Mouse (Mus musculus): ENCODE results near the gene Gxylt2.

The Gxylt2 gene

DNA sequence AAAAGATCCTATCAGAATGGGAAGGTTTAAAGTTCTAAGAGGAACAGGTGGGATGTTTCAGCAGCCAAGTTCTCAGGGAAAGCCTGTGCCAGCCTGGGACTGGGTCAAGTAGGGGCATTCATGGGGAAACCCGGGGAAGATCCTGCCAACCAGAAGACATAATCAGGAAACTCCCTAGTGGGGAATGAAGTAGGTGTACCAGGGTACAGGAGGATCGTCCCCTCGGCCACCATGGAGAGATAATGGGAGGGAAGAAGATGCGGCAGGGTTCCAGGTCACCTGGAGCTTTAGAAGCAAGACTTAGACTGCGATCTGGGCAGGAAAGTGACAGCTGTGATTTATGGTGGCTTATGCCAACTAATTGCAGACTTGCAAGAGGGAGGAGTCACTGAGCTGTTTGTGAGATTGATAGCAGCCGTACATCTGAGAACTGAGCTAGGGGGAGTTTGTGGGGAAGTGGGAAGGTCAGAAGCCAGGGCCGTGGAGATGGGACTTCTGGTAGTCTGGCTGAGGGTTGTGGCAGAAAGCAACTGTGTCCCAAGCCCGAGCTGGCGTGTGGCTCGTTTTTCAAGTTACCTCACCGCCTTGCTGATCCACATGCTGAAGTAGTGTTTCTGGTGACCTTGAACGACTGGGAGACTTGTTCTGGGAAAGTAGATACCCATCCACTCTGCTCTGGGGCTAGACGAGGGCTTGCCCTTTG, 98.0 kb downstream of the Gxylt2 start:
- peak; percentile 21 for DNase-seq

DNA sequence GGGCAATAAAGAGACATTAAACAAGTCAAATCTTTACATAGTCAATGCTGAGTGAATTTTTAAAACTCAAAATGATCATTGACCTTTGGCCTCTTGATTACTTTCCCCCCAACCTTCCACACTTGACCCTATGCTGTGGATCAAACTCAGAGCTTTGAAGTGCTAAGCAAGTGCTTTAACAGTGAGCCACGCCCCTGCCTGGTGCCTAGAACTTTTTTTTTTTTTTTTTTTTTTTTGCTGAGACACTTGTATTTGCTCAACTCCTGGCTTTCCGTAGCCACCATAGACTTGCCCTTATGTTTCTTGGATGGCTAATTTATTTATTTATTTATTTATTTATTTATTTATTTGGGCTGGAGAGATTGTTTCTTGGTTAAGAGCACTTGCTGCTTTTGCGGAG, 98.7 kb downstream of the Gxylt2 start:
- DNase-seq, result no peak

DNA sequence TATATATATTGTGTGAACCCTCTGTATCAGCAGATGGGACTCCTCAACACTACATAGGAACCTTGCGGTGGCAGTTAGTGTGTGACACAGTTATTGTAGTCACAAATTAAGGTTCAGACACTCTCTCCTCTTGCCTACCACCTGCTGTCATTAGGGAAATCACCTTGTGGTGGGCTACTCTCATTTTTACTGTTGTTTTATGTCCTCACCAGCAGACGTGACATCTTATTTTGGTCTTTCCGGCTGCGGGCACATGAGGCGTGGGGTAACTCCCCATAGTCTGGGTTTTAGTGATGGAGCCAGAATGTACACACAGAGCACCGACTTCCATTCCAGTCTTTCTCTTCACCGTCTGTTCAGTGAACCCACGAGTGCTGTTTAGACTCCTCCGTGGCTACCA, 102.7 kb downstream of the Gxylt2 start:
- no peak for DNase-seq

- no peak for DNase-seq
These were observed 103.2 kb downstream of the Gxylt2 start for GRCm38 (mm10) chr6:100807746-100808145.

DNA sequence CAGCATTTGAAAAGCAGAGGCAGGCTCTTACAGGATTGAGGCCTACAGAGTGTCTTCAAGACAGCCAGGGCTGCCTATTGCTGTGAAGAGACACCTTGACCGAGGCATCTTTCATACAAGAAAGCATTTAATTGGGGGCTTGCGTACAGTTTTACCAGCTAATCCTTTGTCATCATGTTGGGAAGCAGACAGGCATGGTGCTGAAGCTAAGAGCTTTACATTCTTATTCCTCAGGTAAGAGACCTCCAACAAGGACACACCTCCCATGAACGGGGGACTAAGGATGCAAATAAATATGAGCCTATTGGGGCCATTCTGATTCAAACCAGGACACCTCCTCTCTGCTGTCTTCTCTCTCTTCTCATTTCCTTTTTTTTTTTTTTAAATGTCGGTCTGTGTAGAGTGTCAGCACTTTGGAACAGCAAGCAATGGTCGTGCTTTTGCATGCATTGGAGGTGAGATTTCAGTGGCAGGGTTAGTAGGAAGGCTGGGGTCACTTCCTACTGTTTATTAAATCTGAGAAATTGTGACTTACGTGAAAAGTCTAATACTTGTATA, 103.8 kb downstream of the Gxylt2 start:
- DNase-seq, result no peak

GRCm38 (mm10) chr6:100810117-100810516, 105.6 kb downstream of the Gxylt2 start:
- DNase-seq, result no peak

DNA sequence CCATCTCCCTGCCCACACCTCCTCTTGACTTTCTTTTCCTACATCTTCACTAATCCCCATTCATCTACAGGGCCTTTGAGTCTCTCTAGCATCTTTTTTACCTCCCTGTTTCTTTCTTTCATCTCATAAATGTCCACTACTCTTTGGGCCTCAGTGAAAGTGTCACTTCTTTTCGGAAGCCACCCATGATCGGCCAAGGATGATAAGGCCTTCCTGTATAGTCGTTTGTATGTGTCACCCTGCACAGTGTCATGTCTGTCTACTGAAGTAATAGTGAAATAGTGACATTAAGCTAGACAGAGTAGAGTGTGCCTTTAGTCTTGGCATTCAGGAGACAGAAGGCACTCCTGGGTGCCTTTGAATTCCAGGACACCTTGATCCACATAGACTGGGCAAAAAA, 107.2 kb downstream of the Gxylt2 start:
- DNase-seq, result no peak

DNA sequence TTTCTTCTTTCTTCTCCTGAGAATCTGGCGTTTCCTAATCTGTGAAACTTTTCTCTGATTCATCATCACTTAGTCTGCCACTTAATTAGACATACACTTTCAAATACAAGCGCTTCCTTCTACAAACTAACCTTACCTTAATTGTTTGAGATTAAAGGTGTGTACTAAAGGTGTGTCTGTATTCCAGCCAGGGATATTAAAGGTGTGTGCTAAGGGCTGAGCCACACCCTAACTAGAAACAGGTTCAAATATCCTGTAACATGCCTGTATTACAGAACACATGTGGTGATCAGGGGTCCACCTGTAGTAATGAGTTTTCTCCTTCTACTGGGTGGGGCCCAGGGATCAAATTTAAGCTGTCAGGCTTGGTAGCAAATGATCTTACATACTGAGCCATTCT, 116.8 kb downstream of the Gxylt2 start:
- DNase-seq, result no peak

- no peak for DNase-seq
These were observed 118.8 kb downstream of the Gxylt2 start for GRCm38 (mm10) chr6:100823356-100823755.

DNA sequence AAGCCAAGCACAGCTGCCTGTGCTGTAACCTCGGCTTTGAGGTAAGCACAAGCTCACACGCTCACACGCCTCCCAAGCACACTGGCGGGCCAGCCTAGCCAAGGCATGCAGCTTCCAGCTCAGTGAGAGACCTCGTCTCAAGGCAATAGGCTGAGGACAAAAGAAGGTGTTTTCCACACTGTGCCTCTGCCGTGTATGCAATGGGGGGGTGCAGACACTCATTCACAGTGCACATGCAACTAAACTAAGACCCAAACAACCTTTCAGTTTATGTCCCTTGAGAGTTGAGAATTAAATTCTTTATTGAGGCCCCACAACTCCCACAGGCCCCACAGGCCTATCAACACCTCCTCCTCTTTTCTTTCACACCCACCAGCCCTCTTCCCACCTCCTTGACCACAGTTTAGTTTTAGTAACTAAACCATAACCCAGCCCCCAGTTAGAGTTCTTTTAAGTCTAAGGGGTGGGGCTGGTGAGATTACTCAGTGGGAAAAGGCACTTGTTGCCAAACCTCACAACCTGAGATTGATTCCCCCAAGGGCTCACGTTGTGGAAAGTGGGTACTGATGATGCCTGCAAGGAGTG, 119.9 kb downstream of the Gxylt2 start:
- no peak for DNase-seq

DNA sequence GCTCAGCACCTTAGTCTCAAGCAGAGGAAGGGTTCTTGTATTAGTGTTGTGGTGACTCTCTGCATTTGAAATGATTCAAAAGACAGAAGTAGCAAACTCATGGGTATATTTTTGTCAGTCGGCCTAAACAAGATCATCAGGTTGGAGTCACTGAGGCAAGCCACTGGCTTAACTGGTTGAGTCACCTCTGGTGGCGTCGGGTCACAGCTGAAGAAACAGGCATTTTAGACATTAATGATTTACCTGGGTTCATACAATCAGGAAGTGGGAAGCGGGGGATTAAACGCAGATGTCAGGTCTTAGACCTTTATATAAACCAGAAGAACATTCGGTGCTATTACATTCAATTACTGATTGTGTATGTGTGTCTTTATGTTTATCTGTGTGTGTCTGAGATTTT, 121.5 kb downstream of the Gxylt2 start:
- DNase-seq, result peak; percentile 19

- DNase-seq, result no peak
These were observed 124.0 kb downstream of the Gxylt2 start for GRCm38 (mm10) chr6:100828565-100828964.

- DNase-seq, result no peak
These were observed 125.2 kb downstream of the Gxylt2 start for GRCm38 (mm10) chr6:100829770-100830169.

GRCm38 (mm10) chr6:100831188-100831587, 126.7 kb downstream of the Gxylt2 start:
- DNase-seq, result no peak

GRCm38 (mm10) chr6:100831751-100832150, 127.2 kb downstream of the Gxylt2 start:
- no peak for DNase-seq

GRCm38 (mm10) chr6:100833355-100833754, 128.8 kb downstream of the Gxylt2 start, which contains the start of gene Ppp4r2:
Gene Ppp4r2, plus strand, starts transcription at chr6:100833622.
- DNase-seq, result peak; percentile 93

DNA sequence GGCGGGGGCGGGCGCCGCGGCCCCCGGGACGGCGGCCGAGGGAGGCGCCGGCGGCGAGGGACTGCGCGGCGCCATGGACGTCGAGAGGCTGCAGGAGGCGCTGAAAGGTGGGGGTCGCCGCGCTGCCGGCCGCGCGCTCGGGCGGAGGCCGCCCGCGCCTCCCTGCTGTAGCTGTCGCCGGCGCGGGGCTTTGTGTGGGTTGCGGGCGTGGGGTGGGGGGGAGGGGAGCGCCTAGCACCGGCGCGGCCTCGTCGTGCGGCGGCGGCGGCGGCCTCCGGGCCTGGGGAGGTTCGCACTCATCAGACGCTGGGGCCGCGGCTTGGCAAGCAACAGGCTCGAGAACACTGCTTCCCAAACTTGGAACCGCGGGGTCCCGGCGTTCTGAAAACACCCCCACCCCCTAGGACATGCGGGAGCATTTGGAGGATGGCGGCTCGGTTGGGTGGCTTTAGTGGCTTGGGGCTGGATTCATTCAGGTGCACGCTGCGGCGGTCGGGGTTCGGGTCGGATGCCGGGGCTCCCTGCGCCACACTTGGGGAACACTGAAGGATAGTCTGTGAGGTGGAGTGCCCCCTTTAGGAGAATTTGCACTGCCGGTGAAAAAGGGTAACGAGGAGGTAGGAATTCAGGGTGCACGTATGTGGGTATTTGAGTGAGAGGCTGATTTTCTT, 129.4 kb downstream of the Gxylt2 start:
- peak; percentile 64 for DNase-seq

GRCm38 (mm10) chr6:100834489-100835160, 130.1 kb downstream of the Gxylt2 start:
- no peak for DNase-seq

- DNase-seq, result no peak
These were observed 140.5 kb downstream of the Gxylt2 start for GRCm38 (mm10) chr6:100845058-100845457.

GRCm38 (mm10) chr6:100847264-100847663, 142.7 kb downstream of the Gxylt2 start:
- no peak for DNase-seq

DNA sequence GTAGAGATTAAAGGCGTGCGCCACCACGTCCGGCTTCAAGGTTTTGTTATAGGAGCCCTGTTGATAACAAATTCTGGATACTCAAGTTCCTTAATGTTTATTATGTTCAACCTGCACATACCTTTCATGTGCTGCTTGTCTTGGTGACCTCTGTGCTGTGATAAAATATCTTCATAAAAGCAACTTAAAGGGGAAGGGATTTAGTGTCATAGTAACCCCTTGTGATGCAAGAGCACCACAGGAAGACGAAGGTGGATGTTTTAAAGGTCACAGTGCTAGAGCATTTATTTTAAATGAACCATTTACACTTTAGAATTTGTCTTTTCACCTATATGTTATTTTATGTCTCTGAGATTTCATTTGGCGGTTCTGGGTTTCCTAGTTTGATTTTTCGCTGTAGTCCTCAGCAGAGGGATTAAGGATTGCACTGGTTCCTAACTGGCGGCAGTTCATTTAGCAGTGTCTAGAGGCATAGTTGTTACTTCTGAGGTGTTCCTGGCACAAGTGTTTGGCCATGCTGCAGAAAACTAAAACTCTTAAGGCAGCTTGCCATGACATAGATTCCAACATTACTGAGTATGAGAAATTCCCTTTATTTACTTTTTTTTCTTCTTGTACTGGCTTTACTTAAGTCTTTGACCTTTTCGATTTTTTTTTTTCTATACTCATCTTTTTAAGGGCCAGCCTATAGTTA, 144.3 kb downstream of the Gxylt2 start:
- DNase-seq, result no peak

- no peak for DNase-seq
These were observed 146.1 kb downstream of the Gxylt2 start for GRCm38 (mm10) chr6:100850671-100851081.

DNA sequence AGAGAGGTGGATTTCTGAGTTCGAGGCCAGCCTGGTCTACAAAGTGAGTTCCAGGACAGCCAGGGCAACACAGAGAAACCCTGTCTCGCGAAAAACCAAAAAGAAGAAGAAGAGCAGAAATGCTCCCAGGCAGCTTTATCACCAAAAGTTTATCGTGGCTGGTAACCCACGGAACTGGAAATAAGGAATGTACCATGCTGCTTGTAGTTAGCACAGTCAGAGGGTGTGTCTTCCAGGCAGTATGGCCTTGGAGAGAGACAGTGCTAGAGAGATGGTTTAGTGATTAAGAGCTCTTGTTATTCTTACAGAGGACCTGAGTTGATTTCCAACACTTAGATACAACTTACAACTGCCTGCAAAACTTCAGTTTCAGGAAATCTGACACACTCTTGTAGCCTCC, 146.5 kb downstream of the Gxylt2 start:
- no peak for DNase-seq
